Mouse (Mus musculus) common myeloid progenitor, adult 5-6 weeks (primary cell): ENCODE data around the gene Rara. TPM values are rescaled to one million over a fixed set of nuclear protein-coding genes. Genes with fewer than 3 reads are reported as not detected.
"Not testable (repeated sequence)": the region's sequence is repeated elsewhere in the genome, so short reads cannot be mapped to it uniquely, and the experiment has no call there.

Experiments
- ATAC-seq: replicated peaks from 2 replicates; pipeline ENCODE4 v1.8.0; 2016; ENCODE audit warnings: low read depth, mild to moderate bottlenecking, moderate TSS enrichment, inconsistent platforms; ENCODE audit not compliant: poor library complexity, severe bottlenecking
- total RNA-seq: library from RNA; stranded (forward); fragments of 200-1000, 187-1606 nt; gene quantifications from 2 replicates; pipeline ENCODE4 v1.2.3, GENCODE M21; 2017

Rara gene
- total RNA-seq, 1 experiment from 2014 or later: 5.6 TPM

DNA sequence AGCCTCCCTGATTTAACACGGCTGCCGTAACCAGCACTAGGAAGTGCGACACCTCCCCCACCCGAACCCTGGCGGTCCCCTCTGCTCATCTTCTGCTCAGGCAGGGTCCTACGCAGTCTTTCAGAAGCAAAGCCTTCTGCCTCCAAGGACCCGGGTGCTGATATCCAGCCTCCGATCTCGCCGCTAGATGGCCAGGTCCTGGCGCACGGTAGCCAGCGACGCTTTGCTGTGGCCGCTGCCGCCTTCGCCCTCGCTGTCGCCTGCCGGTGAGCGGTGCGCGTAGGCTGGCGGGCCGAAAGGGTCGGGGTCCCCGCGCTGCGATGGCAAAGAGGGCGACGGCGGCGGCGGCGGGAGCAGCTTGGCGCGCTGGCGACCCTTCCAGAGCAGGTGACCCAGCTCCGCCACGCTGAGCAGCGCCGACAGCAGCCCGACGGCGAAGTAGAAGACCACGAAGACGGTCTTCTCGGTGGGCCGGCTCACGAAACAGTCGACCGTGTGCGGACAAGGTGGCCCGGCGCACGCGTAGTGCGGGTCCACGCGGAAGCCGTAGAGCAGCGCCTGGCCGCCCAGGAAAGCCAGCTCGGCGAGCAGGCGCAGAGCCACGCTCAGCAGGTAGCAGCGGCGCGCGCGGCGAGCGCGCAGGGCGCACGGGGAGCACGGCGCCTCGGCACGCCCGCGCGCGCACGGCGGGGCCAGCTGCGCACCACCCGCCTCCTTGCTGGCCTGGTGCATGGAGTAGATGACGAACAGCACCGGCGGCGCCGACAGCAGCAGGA is 54.6 kb downstream of the Rara start:
- peak; percentile 51 for ATAC-seq

DNA sequence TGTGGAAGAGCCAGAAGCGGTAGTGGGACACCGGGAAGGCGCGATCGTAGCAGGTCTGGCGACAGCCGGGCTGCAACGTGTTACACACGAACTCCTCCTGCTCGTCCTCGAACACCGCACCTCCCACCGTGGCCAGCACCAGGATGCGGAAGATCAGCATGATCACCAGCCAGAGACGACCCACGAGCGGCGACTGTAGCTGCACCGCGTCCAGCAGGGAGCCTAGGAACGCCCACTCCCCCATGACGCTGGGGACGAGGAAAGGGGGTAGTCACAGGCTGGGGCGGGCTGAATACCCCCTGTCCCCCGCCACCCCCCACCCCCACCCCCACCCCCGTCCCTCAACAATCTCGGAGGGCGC is 55.1 kb downstream of the Rara start, which contains the start of gene Gjd3:
Gene Gjd3, minus strand, starts transcription at position 244 of the 361 bp plus-strand sequence.
- peak; percentile 22; the same call in 1 of the 2 replicates for ATAC-seq

DNA sequence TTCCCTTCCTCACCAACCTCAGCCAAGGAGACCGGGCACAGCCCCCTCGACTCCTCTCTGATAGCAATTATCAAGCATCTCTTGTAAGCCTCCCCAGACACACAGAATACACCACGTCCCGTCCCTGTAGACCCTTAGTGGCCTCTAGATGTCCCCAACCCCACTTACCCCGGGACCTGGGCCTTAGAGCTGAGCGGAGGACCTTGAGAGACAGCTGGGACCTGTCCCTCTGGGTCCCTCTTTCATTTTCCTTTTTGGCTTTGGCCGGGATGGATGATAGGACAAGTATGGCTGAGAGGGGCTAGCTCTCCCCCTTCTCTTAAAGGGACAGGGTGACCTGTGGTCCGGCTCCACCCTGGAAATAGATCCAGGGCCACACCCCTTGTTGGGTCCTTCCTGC is 55.9 kb downstream of the Rara start:
- ATAC-seq: no peak

DNA sequence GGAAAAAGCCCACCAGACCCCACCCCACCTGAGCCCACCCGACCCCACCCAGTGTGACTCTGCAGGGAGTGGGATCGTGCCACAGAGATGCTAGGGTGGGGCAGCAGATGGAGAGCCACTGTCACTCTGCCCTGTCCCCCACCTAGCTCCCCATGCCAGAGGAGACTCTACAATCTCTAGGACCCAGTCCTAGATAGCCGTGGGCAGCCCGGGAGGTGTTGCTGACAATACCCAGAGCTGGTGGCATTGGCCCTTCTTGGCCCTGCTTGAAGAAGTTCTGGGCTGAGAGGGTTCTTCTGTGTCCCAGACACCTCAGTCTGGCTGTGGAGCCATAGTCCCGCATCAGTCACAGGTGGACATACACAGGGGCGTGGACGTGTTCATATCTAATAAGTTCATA is 57.9 kb downstream of the Rara start:
- no peak for ATAC-seq

DNA sequence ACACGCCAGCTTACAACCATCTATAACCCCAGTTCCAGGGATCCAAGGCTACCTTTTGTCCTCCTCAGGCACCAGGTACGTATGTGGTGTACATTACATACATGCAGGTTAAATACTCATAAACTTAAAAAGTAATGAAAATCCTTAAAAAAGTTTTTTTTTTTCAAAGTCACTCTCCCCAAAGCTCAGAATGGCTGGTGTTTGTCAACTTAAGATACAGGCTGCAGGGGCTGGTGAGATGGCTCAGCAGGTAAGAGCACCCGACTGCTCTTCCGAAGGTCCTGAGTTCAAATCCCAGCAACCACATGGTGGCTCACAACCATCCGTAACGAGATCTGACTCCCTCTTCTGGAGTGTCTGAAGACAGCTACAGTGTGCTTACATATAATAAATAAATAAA is 60.6 kb downstream of the Rara start:
- ATAC-seq: not testable (repeated sequence)

DNA sequence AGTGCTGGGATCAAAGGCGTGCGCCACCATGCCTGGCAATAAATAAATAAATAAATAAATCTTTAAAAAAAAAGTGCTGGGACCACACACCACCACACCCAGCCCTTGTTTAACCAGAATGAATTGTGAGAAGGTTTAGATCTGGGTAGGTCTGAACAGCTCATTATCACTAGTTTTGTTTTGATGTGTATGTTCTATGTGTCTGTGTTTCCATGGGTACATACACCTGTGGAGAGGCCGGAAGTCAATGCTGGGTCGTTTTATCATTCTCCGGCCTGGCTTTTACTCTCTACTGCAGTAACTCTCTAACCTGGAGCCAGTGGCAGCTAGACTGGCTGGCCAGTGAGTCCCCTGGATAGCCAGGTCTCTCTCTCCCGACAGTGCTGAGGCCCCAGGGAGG is 63.2 kb downstream of the Rara start:
- no peak for ATAC-seq

DNA sequence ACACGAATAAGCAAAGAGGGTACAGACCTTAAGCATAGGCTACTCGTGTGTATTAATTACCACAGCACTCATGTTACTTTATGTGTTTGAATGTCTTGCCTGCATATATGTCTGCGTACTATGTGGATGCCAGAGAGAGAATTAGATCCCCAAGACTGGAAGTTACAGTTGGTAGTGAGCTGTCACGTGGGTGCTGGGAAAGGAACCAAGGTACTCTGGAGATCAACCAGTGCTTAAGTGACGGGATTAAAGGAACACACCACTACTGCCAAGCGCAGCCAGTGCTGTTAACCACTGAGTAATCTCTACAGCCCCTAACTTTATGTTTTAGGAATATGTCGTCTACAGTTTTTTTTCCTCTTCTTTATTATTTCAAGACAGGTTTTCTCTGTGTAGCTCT is 68.4 kb downstream of the Rara start:
- ATAC-seq: no peak

DNA sequence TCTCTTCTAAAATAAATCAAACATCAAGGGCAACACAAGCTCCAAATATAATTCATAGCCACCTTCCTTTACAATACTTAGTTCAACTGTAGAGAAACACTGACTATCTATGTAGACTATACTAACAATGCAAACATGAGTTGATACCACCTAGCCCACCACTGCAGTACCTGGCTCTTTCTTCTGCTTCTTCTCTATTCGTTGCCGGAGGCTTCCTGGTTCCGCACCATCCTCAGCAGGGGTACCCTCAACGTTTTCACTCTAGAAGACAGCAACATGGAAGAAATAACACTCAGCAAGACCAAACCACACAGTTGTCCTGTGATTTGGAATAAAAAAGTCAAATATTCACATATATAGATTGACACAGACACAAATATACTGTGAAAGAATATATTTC is 70.0 kb downstream of the Rara start:
- no peak for ATAC-seq

DNA sequence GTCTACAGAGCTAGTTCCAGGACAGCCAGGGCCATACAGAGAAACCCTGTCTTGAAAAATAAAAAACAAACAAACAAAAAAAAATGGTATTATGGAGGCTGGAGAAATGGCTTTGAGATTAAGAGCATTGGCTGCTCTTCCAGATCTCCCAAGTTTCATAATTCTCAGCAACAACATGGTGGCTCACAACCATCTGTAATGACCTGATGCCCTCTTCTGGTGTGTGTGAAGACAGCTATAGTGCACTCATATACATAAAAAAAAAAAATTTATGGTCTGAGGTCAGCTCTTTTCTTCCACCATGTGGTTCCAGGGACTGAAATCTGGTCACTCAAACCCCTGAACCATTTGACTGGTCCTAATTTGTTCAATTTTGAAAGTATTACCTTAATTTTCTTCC is 71.2 kb downstream of the Rara start:
- ATAC-seq: no peak

DNA sequence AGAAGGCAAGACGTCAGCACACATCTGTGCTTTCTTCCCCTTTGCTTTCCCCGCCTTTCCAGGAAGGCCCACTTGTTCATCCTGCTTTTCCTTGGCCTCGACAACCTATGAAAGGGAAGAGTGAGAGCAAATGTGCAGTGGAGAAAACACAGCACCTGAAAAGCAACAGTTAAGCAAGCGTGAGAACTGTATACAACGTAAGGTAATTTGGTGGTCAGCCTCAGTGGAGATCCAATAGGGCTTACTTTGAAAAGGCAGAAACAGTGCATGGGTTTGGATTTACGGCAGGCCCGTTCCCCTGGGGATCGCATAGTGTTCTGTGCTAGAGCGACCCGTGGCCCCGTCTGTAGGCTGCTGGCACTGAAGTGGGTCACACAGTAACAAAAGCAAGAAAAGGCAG is 71.6 kb downstream of the Rara start:
- ATAC-seq: no peak

DNA sequence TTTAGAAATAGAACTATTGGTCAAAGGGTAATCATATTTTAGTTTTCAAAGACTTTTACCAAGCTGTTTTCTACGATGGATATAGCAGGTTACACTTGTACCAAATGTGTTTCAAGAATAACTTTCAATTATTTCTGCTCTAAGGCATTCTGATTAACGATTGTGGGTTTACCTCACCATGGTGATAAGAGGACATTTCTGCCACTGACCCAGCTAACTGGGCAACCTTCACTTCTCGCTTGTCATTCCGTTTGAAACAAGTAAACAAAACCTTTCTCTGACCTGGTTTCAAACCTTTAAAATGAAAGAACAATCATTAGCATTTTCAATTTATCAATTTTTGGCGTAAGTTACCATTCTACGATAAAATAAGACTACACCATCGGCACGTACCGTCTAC is 79.2 kb downstream of the Rara start:
- no peak for ATAC-seq

DNA sequence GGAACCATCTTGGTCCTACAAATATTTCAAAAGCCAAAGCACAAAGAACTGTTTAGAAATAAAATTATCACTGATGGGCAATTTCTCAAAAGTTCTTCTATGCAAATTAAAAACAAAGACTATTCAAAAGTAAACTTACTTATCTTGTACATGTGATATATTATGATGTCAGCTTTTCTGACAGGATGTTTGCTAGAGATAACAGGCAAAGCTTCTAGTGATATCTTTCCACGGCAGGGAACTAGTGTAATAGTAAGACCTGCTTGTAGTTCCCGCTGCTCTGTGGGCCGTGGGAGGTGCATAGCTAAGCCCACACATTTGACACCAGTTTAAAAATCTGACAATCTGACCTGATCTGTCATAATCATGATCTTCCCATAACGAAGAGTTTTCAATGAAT is 82.5 kb downstream of the Rara start:
- no peak for ATAC-seq

DNA sequence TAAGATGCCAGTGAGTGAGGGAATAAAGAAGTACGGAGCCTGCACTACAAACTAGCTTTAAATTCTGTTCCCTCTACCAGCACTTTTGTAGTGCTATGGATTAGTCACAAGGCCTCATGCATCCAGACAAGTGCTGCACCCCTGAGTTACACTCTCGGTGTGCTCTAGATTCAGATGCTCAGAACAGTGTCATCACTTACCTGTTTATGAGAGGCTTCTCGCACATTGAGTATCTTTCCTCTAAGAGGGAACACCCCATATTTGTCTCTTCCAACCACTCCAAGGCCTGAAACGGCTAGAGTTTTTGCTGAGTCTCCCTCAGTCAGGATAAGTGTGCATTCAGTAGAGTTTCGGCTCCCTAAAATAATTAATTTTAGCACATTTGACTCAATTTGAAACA is 83.1 kb downstream of the Rara start:
- ATAC-seq: no peak

DNA sequence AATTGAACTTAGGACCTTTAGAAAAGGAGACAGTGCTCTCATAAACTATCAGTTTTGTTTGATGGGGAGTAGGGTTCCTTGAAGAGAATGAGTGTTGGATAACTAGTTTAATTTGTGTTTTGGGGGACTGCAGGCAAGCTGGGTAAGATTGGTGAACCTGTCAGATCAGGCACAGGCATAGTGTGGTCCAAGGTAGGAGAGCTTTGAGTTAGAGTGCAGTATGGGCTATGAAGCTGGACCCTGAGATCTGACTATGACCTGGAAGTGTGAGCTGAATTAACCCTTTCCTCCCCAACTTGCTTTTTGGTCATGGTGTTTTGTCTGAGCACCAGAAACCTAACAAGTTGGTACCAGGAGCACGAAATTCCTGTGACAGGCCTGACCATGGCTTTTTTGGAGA is 86.2 kb downstream of the Rara start:
- no peak for ATAC-seq

DNA sequence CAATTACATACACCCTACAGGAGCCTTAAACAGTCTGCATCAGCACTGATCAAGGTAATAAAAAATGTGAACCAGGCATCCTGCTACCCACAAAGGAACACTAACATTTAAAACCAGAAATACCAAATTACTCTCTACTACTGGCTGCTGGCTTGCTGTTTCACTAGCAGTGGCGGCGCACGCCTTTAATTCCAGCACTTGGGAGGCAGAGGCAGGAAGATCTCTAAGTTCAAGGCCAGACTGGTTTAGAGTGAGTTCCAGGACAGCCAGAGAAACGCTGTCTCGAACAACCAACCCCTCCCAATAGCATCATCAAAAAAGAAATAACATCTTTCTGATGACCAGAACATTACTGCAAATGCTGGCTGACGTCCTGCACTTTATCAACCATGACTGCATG is 92.2 kb downstream of the Rara start:
- ATAC-seq: no peak

DNA sequence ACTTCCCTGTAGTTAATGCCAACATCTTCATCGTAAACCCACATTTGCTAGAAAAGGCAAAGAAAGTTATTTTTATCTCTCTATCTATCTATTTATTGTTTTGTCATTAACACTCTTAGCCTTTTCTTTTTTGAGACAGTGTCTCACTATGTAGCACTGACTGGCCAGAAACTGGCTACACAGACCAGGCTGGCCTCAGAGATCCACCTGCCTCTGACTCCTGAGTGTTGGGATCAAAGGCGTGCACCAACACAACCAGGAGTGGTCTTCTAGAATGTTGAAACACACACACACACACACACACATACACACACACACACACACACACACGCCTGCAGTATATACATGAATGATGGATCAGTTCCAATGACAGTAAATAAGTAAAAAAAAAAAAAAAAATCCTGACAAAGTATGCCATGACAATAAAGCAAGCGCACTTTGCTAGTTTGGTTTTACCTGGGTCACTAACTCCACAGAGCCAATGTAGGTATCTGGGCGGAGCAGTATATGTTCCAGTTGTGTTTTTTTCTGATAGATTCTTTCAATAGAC is 94.8 kb downstream of the Rara start:
- no peak for ATAC-seq

DNA sequence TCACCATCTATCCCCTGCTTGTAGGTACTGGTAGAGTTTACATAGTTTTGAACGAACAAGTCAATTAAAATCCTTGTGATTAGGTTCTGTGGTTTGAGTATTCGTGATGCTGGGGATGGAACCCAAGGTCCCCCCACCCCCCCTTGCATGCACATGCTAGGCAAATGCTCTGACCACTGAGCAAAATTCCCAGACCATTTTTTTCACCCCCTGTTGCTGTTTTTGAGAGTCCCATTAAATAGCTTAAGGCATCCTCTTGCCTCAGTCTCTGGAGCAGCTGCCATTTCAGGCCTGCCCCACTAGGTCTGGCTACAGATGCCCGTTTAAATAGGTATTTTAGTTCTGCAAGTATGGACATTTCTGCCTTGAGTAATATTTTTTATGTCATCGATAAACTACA is 95.5 kb downstream of the Rara start:
- ATAC-seq: no peak

DNA sequence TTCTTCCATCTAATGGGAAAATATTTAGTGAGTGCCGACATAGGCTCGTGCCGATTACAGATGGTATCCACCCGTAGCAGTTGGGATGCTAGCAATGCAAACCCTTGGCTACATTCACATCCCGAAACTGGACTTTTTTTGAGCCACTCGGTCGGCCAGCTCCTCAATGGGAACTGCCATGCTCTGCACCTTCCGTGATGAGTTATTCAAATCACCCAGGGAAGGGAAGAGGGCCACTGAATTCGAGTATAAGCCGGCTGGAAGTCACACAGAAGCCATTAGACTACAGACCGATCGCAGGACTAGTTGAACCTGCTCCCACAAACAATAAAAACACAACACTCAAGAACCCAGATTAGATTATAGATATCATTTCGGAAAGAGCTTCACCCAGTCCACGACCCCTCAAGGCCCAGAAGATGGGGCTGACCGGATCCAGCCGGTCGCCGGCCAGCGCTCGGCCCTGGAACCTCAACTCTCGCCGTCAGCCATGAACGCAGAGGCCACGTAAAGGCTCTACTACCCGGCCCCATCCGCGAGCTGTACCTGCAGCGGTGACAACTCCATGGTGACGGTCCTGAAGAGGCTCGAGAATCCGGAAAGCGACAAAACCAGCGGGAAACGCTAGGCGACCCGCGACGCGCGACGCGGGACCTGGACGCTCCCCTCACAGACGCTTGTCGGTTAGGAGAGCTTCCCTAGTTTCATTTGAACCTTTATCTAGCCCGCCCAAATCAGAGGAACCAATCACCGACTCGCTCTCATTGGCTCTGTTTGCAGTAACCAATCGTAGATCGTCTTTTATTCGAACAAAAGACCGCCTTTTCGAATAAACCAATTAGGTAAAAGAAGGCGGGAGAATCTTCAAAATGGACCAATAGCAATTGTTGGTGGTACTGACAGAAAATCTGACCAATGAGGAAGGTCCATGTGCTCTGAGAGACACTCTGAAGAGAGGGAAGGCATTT is 96.2 kb downstream of the Rara start, which contains the start of gene Top2a:
Gene Top2a, minus strand, starts transcription at position 690 of the 968 bp plus-strand sequence.
- peak; percentile 96 for ATAC-seq
